Mouse (Mus musculus) hindbrain, embryonic 11.5 days (tissue): ENCODE data around the gene Stk11. TPM values are rescaled to one million over a fixed set of nuclear protein-coding genes. Genes with fewer than 3 reads are reported as not detected.

ENCODE experiments used
- ATAC-seq: fragments of 200-750 bp; cut with Nextera tagmentation; 2 replicates; pipeline ENCODE4 v1.8.0; 2017; ENCODE audit warnings: mild to moderate bottlenecking, moderate TSS enrichment, moderate library complexity; ENCODE audit not compliant: low FRiP score
- DNase-seq: peaks from one replicate; pipeline ENCODE4 v3.0.0-alpha.2; 2015; ENCODE audit warnings: low spot score
- H3K27ac ChIP-seq: fragments of 300-500 bp; sonication (generic); 2 replicates; pipeline ENCODE4 v1.5.1; 2014; ENCODE audit warnings: mild to moderate bottlenecking, low read depth, low read length
- H3K27me3 ChIP-seq: fragments of 300-500 bp; sonication (generic); 2 replicates; pipeline ENCODE4 v1.6.1; 2014; ENCODE audit warnings: mild to moderate bottlenecking, low read length, moderate library complexity, mixed read lengths; ENCODE audit not compliant: control insufficient read depth, insufficient read depth
- H3K36me3 ChIP-seq: fragments of 300-500 bp; sonication (generic); 2 replicates; pipeline ENCODE4 v1.6.1; 2014; ENCODE audit warnings: mild to moderate bottlenecking, low read length, moderate library complexity, mixed read lengths; ENCODE audit not compliant: control insufficient read depth, insufficient read depth
- H3K4me1 ChIP-seq: fragments of 300-500 bp; sonication (generic); replicated peaks from 2 replicates; pipeline ENCODE4 v1.6.1; 2014; ENCODE audit warnings: low read length, mixed read lengths; ENCODE audit not compliant: control insufficient read depth, insufficient read depth
- H3K4me2 ChIP-seq: fragments of 300-500 bp; sonication (generic); replicated peaks from 2 replicates; pipeline ENCODE4 v1.6.1; 2014; ENCODE audit warnings: mild to moderate bottlenecking, low read depth, low read length
- H3K4me3 ChIP-seq: fragments of 300-500 bp; sonication (generic); 2 replicates; pipeline ENCODE4 v1.5.1; 2014; ENCODE audit warnings: low read depth, low read length
- H3K9ac ChIP-seq: fragments of 300-500 bp; sonication (generic); 2 replicates; pipeline ENCODE4 v1.6.1; 2014; ENCODE audit warnings: low read depth, low read length
- H3K9me3 ChIP-seq: fragments of 300-500 bp; sonication (generic); 2 replicates; pipeline ENCODE4 v1.6.1; 2016; ENCODE audit warnings: low read length; ENCODE audit not compliant: control insufficient read depth
- WGBS: fragments of 180-500 bp; shearing (Covaris S2); extraction: QIAGEN DNeasy Blood & Tissue Kit; methylation state at CpG from one replicate; pipeline ENCODE4 v1.1.7; 2014; 5-methylcytosine and 5-hydroxymethylcytosine counted together
- polyA plus RNA-seq: library from polyadenylated mRNA; unstranded; fragments of >200 nt; fragmentation: Nextera tagmentation; extraction: Ambion mirVana; gene quantifications from 2 replicates; pipeline ENCODE4 v1.2.1, GENCODE M21; 2014

The Stk11 gene
- polyA plus RNA-seq, 1 experiment from 2014 or later = 26.8 TPM

DNA sequence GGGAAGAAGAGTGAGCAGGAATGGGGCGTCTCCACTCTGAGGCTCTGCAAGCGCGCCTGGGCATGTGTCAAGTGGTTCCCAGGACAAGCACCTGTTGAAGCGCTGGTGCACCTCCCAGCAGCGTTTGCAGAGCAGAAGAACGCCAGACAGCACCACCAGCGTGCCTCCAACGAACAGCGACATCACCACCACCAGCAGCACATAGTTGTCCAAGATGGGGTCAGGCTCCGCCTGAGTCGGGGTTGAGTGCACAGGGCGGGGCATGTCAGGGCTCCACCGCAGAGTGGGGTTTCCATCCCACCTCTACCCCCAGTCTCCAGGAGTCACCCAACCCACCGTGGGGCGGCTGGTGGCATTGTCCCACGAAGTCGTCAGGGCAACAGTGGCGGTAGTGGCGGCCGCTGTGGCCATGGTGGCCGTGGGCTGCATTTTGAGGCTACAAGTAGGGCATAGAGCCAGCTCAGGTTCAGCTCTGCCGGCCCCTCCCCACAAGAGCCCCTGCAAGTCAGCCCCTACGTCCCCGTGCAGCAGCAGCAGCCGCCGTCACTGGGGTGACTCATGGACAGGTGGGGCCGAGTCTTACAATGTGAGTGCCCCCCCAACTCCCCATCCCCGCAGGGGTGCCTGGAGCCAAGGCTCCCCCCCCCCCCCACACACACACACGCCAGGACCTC, 21.5 kb downstream of the Stk11 start:
- DNase-seq = peak; percentile 51
- WGBS = 3% methylated on average over 29 of the region's 29 CpGs
- peaks cover 20% of the 10 kb centered on the region for H3K4me1 ChIP-seq

DNA sequence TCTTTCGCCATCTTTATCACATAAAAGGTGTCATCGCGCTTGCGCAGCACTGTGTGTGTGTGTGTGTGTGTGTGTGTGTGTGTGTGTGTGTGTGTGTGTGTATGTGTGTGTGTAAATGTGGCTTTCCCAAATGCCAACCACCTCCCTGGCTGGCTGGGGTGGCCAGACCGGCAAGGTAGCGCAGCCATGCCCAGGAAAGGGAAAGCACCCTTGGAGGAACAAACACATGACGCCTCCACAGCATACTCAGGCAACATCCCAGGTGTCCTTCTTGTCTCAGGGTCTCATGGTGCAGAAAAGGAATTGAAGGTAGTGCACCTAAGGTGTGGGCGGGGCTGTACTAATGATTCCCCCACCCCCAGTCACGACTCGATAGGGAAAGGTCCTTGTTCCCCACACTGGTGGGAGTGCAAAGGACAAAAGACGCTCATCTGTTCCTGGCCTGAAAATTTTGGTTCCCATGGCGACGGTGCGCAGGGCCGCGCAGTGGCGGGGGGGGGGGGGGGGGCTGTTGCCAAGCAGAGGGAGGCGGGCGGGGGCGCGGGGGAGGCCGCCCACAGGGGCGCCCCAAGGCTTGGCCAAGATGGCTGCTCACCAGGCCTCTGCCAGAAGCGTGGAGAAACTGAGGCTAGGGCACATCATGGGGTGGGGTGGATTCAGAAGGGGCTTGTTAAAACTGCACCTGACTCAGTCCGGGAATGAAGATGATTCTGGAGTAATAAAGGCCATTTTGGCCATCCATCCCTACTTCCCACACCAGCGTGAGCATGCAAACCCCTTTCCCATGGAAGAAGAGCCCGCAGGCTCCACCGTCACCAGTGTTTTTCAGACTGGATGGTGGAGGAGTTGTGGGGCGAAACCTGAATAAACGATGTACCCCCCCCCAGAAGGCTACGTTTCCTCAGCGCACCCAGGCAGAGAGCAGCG, 22.3 kb downstream of the Stk11 start:
- 8% methylated on average over 27 of the region's 33 CpGs for WGBS
- H3K27me3 ChIP-seq = peaks cover 23% of the 10 kb centered on the region
- H3K4me1 ChIP-seq = peaks cover 23% of the 10 kb centered on the region; the same call in 1 of the 2 replicates
- peak overlapping the region; percentile 93 for H3K27ac ChIP-seq
- H3K36me3 ChIP-seq = no peaks in the 10 kb centered on the region
- no peak for ATAC-seq
- H3K4me3 ChIP-seq = peak overlapping the region; percentile 80
- peak overlapping the region; percentile 85 for H3K9ac ChIP-seq
- H3K4me2 ChIP-seq = peak overlapping the region; percentile 99
- H3K9me3 ChIP-seq = no peaks in the 10 kb centered on the region
- DNase-seq = peak; percentile 59

More for the DNA sequence above, 21.5 kb downstream of the Stk11 start:
- ATAC-seq = no peak
- Histone ChIP-seq H3K36me3 (no peaks in the 10 kb centered on the region), H3K9ac (peak overlapping the region; percentile 85), H3K4me2 (peak overlapping the region; percentile 99), H3K27me3 (peaks cover 23% of the 10 kb centered on the region), H3K4me3 (peak overlapping the region; percentile 80), H3K9me3 (no peaks in the 10 kb centered on the region), H3K27ac (0 out of 2 replicates have a peak overlapping the region, but pooled peaks have one; percentile 93)

DNA sequence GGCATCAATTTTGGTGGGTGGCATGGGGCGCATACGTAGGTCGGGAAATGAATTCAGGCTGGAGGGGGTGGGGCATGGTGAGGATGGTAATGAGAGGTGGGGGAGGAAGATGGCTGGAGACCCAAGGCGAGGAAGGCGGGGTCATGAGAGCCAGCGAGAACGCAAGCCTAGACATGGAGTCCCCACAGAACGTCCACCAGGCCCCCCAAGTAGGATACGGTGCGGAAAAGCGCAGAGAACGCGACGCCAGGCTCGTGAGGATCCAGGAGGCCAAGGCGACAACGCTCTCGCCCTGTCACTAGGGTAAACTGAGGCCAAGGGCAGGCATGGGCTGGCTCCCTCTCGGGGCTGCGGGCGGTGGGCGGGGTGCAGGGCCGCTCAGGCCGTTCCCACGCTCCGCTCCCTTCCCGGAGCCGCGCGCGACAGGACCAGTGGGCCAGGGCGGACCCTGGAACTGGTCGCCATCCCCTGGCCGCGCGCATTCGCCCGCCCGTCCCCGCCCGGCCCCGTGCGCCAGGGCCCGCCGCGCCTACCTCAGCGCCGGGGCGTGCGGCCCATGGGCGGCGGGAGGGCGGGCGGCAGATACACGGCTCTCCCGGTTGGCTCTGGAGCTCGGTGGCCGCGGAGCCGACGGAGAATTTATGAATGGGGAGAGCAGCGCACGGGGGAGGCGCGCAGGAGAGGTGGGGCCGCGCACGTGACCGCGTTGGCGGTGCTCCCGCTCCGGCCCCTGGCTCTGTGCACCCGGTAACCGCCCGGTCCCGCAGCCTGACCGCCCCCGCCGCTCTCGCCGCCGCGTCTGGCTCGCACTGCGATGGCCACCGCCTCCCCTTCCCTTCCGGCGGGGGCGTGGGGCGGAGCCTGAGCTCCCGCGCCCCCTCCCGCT, 23.2 kb downstream of the Stk11 start, which contains the start of gene Atp5d:
Gene Atp5d, plus strand, starts transcription at position 80 of the 886 bp plus-strand sequence.
- ATAC-seq (peak; percentile 5; the same call in 1 of the 2 replicates), DNase-seq (peak; percentile 71)
- peak within 1 kb of the TSS; percentile 93 for H3K27ac ChIP-seq
- H3K9ac ChIP-seq = peak within 1 kb of the TSS; percentile 85
- peaks cover 23% of the 10 kb centered on the region for H3K27me3 ChIP-seq
- H3K36me3 ChIP-seq = no peaks in the 10 kb centered on the region
- peaks cover 24% of the 10 kb centered on the region for H3K4me1 ChIP-seq
- under 1% methylated on average over 65 of the region's 94 CpGs for WGBS
- H3K4me2 ChIP-seq = peak within 1 kb of the TSS; percentile 99
- no peaks in the 10 kb centered on the region for H3K9me3 ChIP-seq
- H3K4me3 ChIP-seq = peak within 1 kb of the TSS; percentile 80

GRCm38 (mm10) chr10:80139439-80139775, 23.8 kb downstream of the Stk11 start:
- ATAC-seq (no peak), DNase-seq (no peak)
- Histone ChIP-seq H3K4me1 (peaks cover 24% of the 10 kb centered on the region), H3K9ac (peak overlapping the region; percentile 85), H3K4me3 (peak overlapping the region; percentile 80), H3K4me2 (peak overlapping the region; percentile 99), H3K27me3 (peaks cover 23% of the 10 kb centered on the region), H3K36me3 (no peaks in the 10 kb centered on the region), H3K9me3 (no peaks in the 10 kb centered on the region), H3K27ac (peak overlapping the region; percentile 93)
- 2% methylated on average over 10 of the region's 10 CpGs for WGBS

GRCm38 (mm10) chr10:80139975-80140665, 24.5 kb downstream of the Stk11 start:
- no peaks in the 10 kb centered on the region for H3K36me3 ChIP-seq
- no peak overlapping the region for H3K4me2 ChIP-seq
- H3K9ac ChIP-seq = no peak overlapping the region
- no peak overlapping the region for H3K4me3 ChIP-seq
- 77% methylated on average over 11 of the region's 11 CpGs for WGBS
- no peak for ATAC-seq
- no peak overlapping the region for H3K27ac ChIP-seq
- peaks cover 20% of the 10 kb centered on the region for H3K27me3 ChIP-seq
- H3K9me3 ChIP-seq = no peaks in the 10 kb centered on the region
- DNase-seq = no peak
- H3K4me1 ChIP-seq = peaks cover 24% of the 10 kb centered on the region

GRCm38 (mm10) chr10:80140666-80141035, 25.0 kb downstream of the Stk11 start, which contains the start of gene Cbarp:
Gene Cbarp, minus strand, starts transcription at chr10:80140835.
- Histone ChIP-seq H3K4me1 (peaks cover 24% of the 10 kb centered on the region), H3K27me3 (peaks cover 19% of the 10 kb centered on the region), H3K9me3 (no peaks in the 10 kb centered on the region), H3K9ac (no peak within 1 kb of the TSS), H3K36me3 (no peaks in the 10 kb centered on the region), H3K4me2 (peak within 1 kb of the TSS; percentile 93), H3K4me3 (peak within 1 kb of the TSS; percentile 70), H3K27ac (peak within 1 kb of the TSS; percentile 52)
- ATAC-seq = no peak
- WGBS = 70% methylated on average over 10 of the region's 10 CpGs
- peak; percentile 7 for DNase-seq

- peak; percentile 93 for DNase-seq
- Histone ChIP-seq H3K9me3 (no peaks in the 10 kb centered on the region), H3K27ac (peak overlapping the region; percentile 52; the same call in 1 of the 2 replicates), H3K4me3 (peak overlapping the region; percentile 70), H3K4me1 (peaks cover 24% of the 10 kb centered on the region), H3K36me3 (no peaks in the 10 kb centered on the region), H3K27me3 (peaks cover 14% of the 10 kb centered on the region), H3K4me2 (peak overlapping the region; percentile 93), H3K9ac (no peak overlapping the region)
- ATAC-seq = peak; percentile 67
- WGBS = under 1% methylated on average over 29 of the region's 29 CpGs
These were observed 25.6 kb downstream of the Stk11 start for GRCm38 (mm10) chr10:80141243-80141642.
